Mouse (Mus musculus) erythroblast, embryonic 14.5 days (primary cell): ENCODE data around the gene Prap1. TPM values are rescaled to one million over a fixed set of nuclear protein-coding genes. Genes with fewer than 3 reads are reported as not detected.
"Not testable (repeated sequence)": the region's sequence is repeated elsewhere in the genome, so short reads cannot be mapped to it uniquely, and the experiment has no call there.

ENCODE experiments used
- H3K27me3 ChIP-seq: 2 replicates; pipeline ENCODE4 v1.6.1; 2012; ENCODE audit warnings: inconsistent platforms; ENCODE audit not compliant: control insufficient read depth
- H3K36me3 ChIP-seq: 2 replicates; pipeline ENCODE4 v1.6.1; 2012; ENCODE audit warnings: mild to moderate bottlenecking, inconsistent platforms; ENCODE audit not compliant: control insufficient read depth
- H3K4me1 ChIP-seq: 2 replicates; pipeline ENCODE4 v1.6.1; 2012; ENCODE audit warnings: inconsistent platforms; ENCODE audit not compliant: control insufficient read depth
- H3K4me3 ChIP-seq: replicated peaks from 2 replicates; pipeline ENCODE3; 2012; ENCODE audit warnings: moderate library complexity, mild to moderate bottlenecking, inconsistent platforms
- H3K9me3 ChIP-seq: 2 replicates; pipeline ENCODE4 v1.6.1; 2012; ENCODE audit warnings: low read length, inconsistent platforms, mixed read lengths; ENCODE audit not compliant: control insufficient read depth
- GATA1 ChIP-seq: IDR thresholded peaks from 2 replicates; pipeline ENCODE4 v1.6.1; 2012; ENCODE audit warnings: low read length, inconsistent platforms, mixed read lengths
- TAL1 ChIP-seq: IDR thresholded peaks from 3 replicates; pipeline ENCODE4 v1.6.1; 2012; ENCODE audit warnings: low read length, inconsistent platforms, mixed read lengths
- polyA plus RNA-seq: library from polyadenylated mRNA; stranded (reverse); fragments of >175 nt; gene quantifications from 2 replicates; pipeline ENCODE4 v1.2.3, GENCODE M21; 2012

The Prap1 gene
- polyA plus RNA-seq, 1 experiment: not detected

- Histone ChIP-seq H3K27me3 (no peaks in the 10 kb centered on the region), H3K4me3 (no peak overlapping the region), H3K4me1 (peaks cover 31% of the 10 kb centered on the region), H3K36me3 (no peaks in the 10 kb centered on the region; the same call in 1 of the 2 replicates), H3K9me3 (no peaks in the 10 kb centered on the region)
- TF ChIP-seq GATA1: no peak
- TF ChIP-seq TAL1: no peak
Measured at GRCm38 (mm10) chr7:140124382-140124781, 31.2 kb downstream of the Prap1 start.

GRCm38 (mm10) chr7:140125278-140126021 is 32.3 kb downstream of the Prap1 start:
- no peaks in the 10 kb centered on the region; the same call in 1 of the 2 replicates for H3K36me3 ChIP-seq
- H3K4me1 ChIP-seq: peaks cover 31% of the 10 kb centered on the region
- TF ChIP-seq GATA1 (no peak), TAL1 (no peak)
- no peaks in the 10 kb centered on the region for H3K27me3 ChIP-seq
- peak overlapping the region; percentile 75 for H3K4me3 ChIP-seq
- H3K9me3 ChIP-seq: no peaks in the 10 kb centered on the region

GRCm38 (mm10) chr7:140126022-140126350 is 32.8 kb downstream of the Prap1 start:
- no peak for TF ChIP-seq GATA1
- no peak for TF ChIP-seq TAL1
- Histone ChIP-seq H3K4me3 (peak overlapping the region; percentile 75), H3K4me1 (peaks cover 31% of the 10 kb centered on the region)

GRCm38 (mm10) chr7:140126934-140127333 is 33.7 kb downstream of the Prap1 start:
- Histone ChIP-seq H3K4me3 (no peak overlapping the region), H3K36me3 (no peaks in the 10 kb centered on the region; the same call in 1 of the 2 replicates), H3K9me3 (no peaks in the 10 kb centered on the region), H3K27me3 (no peaks in the 10 kb centered on the region), H3K4me1 (peaks cover 29% of the 10 kb centered on the region)
- TF ChIP-seq TAL1 (no peak), GATA1 (no peak)

More at GRCm38 (mm10) chr7:140126022-140126350, 32.8 kb downstream of the Prap1 start:
- Histone ChIP-seq H3K36me3 (no peaks in the 10 kb centered on the region; the same call in 1 of the 2 replicates), H3K9me3 (no peaks in the 10 kb centered on the region), H3K27me3 (no peaks in the 10 kb centered on the region)

GRCm38 (mm10) chr7:140127911-140128310 is 34.7 kb downstream of the Prap1 start:
- Histone ChIP-seq H3K27me3 (no peaks in the 10 kb centered on the region), H3K36me3 (no peaks in the 10 kb centered on the region; the same call in 1 of the 2 replicates), H3K9me3 (no peaks in the 10 kb centered on the region), H3K4me1 (peaks cover 27% of the 10 kb centered on the region), H3K4me3 (no peak overlapping the region)
- TF ChIP-seq GATA1 (no peak), TAL1 (no peak)

GRCm38 (mm10) chr7:140132184-140132583 is 39.0 kb downstream of the Prap1 start:
- H3K4me3 ChIP-seq, H3K4me1 ChIP-seq: not testable (repeated sequence)

GRCm38 (mm10) chr7:140134033-140134432 is 40.8 kb downstream of the Prap1 start:
- not testable (repeated sequence) for H3K9me3 ChIP-seq, H3K27me3 ChIP-seq, H3K36me3 ChIP-seq, H3K4me3 ChIP-seq
- H3K4me1 ChIP-seq: peaks cover 13% of the 10 kb centered on the region

More at GRCm38 (mm10) chr7:140132184-140132583, 39.0 kb downstream of the Prap1 start:
- not testable (repeated sequence) for H3K9me3 ChIP-seq, H3K36me3 ChIP-seq, H3K27me3 ChIP-seq

GRCm38 (mm10) chr7:140135106-140135770 is 42.0 kb downstream of the Prap1 start:
- H3K36me3 ChIP-seq: no peaks in the 10 kb centered on the region
- H3K9me3 ChIP-seq: no peaks in the 10 kb centered on the region
- H3K4me3 ChIP-seq: no peak overlapping the region
- H3K4me1 ChIP-seq: peaks cover 13% of the 10 kb centered on the region
- H3K27me3 ChIP-seq: no peaks in the 10 kb centered on the region
- no peak for TF ChIP-seq GATA1
- no peak for TF ChIP-seq TAL1

GRCm38 (mm10) chr7:140137135-140138020 is 44.2 kb downstream of the Prap1 start, which contains the start of gene Mtg1:
Gene Mtg1 (plus strand): TSS chr7:140137564.
- Histone ChIP-seq H3K36me3 (no peaks in the 10 kb centered on the region), H3K4me3 (peak within 1 kb of the TSS; percentile 86), H3K4me1 (peaks cover 13% of the 10 kb centered on the region), H3K9me3 (no peaks in the 10 kb centered on the region), H3K27me3 (no peaks in the 10 kb centered on the region)
- no peak for TF ChIP-seq GATA1
- no peak for TF ChIP-seq TAL1
